Mouse (Mus musculus): Measurements from ENCODE around the gene Nufip2.

DNA sequence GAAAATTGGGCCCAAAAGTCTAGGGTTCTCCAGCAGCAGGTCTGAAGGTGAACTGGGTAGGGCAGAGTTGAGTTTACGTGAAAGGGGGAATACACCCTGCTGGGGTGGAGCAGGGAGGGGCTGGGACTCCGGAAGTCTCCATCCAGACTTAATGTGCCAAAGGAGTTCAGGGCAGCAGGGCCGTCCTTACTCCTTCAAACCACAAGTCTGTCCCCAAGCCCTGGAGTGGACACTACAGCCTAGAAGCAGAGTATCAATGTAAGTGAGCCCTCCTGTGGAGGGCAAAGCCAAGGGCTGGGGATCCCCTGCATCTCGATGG lies 79.5 kb downstream of the Nufip2 start:
- no peak for TF ChIP-seq CTCF (IDR thresholded peaks at IDR 0.05; ENCODE audit: low read depth, low read length)
- TF ChIP-seq TAL1 (conservative IDR thresholded peaks at IDR 0.05; ENCODE audit: low read depth, low read length): no peak

All from G1E (cell line).